20 mouse cellular contexts compared by ENCODE assay signal in the genomic region with DNA sequence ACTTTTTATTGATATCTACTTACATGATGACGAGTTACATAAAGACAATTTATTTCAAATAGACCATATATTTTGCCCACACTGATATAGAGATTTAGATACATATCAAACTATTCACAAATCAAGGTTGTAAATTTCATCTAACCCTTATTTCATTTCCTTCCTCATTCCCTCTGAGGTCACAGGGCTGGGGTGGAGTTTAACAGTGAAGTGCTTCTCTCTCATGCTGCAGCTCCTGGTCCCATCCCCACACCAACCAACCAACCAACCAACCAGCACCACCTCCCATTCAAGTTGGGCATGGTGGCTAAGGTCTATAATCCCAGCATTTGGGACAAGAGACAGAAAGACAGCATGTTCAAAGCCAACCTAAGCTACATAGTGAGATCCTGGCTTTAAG.
A peak's percentile ranks its signal among the peaks of the same experiment; 100 is the strongest.
DNase-seq lines count a peak whose midpoint lies in the region; ATAC-seq and TF ChIP-seq lines count a peak whose summit lies in the region.
"Had no signal": no experiment of that assay in that cellular context is flagged by ENCODE, and none has a peak within 500 bp of the region (broad histone marks: within the 10 kb centered on the region; RNA-seq: fewer than 3 reads in every experiment).

No protein-coding gene starts in this region.

- DNase-seq in heart, adult 2 months, result no peak
- no peak for DNase-seq in kidney, adult 18-20 months
- no peak for DNase-seq in liver, embryonic 11.5 days (ENCODE audit: low spot score)
- no peak for DNase-seq in urinary bladder, adult 18-20 months (ENCODE audit: low spot score in 2 of 2)
- DNase-seq: adrenal gland, postnatal 14 days; cerebellum, adult 11-12 months; cerebellum, adult 9-10 months; cerebellum, postnatal 25 days; gastrocnemius, postnatal 14 days had no signal

- TF ChIP-seq POLR2A in heart, adult 2 months (IDR thresholded peaks at IDR 0.05; ENCODE audit: insufficient read depth, low read depth, low read length), result no peak

- no peaks in the 10 kb centered on the region for H3K27me3 ChIP-seq in heart, embryonic 13.5 days (replicated peaks)
- no peaks in the 10 kb centered on the region for H3K27me3 ChIP-seq in heart, adult 2 months (ENCODE audit: control insufficient read depth, insufficient read depth, low read length)
- no peaks in the 10 kb centered on the region for H3K27me3 ChIP-seq in kidney, embryonic 16.5 days (ENCODE audit: insufficient read depth, low read length)
- H3K27me3 ChIP-seq in liver, embryonic 12.5 days (replicated peaks), result no peaks in the 10 kb centered on the region
- no peaks in the 10 kb centered on the region for H3K27me3 ChIP-seq in liver, embryonic 11.5 days (replicated peaks; ENCODE audit: control insufficient read depth, insufficient read depth, low read length)
- H3K27me3 ChIP-seq: embryonic facial prominence, embryonic 13.5 days; forebrain, embryonic 12.5 days; hindbrain, embryonic 15.5 days; Patski had no signal

- 84% methylated on average over 1 of the region's 1 CpGs for WGBS in heart, embryonic 13.5 days
- WGBS in heart, adult 2 months, result 97% methylated on average over 1 of the region's 1 CpGs
- 68% methylated on average over 1 of the region's 1 CpGs for WGBS in kidney, embryonic 16.5 days
- WGBS in liver, embryonic 12.5 days (ENCODE audit: insufficient replicate concordance), result 81% methylated on average over 1 of the region's 1 CpGs
- 71% methylated on average over 1 of the region's 1 CpGs for WGBS in liver, embryonic 11.5 days

- no peaks in the 10 kb centered on the region for H3K9me3 ChIP-seq in heart, embryonic 13.5 days
- H3K9me3 ChIP-seq in kidney, embryonic 16.5 days (ENCODE audit: low read length), result no peaks in the 10 kb centered on the region
- no peaks in the 10 kb centered on the region for H3K9me3 ChIP-seq in liver, embryonic 12.5 days (replicated peaks)
- no peaks in the 10 kb centered on the region for H3K9me3 ChIP-seq in liver, embryonic 11.5 days (ENCODE audit: control insufficient read depth, low read length)
- H3K9me3 ChIP-seq: embryonic facial prominence, embryonic 13.5 days; forebrain, embryonic 12.5 days; heart, embryonic 10.5 days; hindbrain, embryonic 15.5 days had no signal

- no peak for TF ChIP-seq CTCF in heart, adult 2 months (IDR thresholded peaks at IDR 0.05)

- H3K4me3 ChIP-seq in heart, embryonic 13.5 days, result no peak overlapping the region
- H3K4me3 ChIP-seq in heart, adult 2 months, result no peak overlapping the region
- H3K4me3 ChIP-seq in kidney, embryonic 16.5 days (ENCODE audit: low read length), result no peak overlapping the region
- H3K4me3 ChIP-seq in liver, embryonic 12.5 days, result no peak overlapping the region
- no peak overlapping the region for H3K4me3 ChIP-seq in liver, embryonic 11.5 days (ENCODE audit: low read depth, low read length)
- H3K4me3 ChIP-seq: embryonic facial prominence, embryonic 13.5 days; forebrain, embryonic 12.5 days; heart, embryonic 10.5 days; hindbrain, embryonic 15.5 days had no signal

- H3K4me1 ChIP-seq in heart, embryonic 13.5 days, result peaks cover 75% of the 10 kb centered on the region
- H3K4me1 ChIP-seq in heart, adult 2 months (ENCODE audit: control insufficient read depth, insufficient read depth, low read length), result peaks cover 7% of the 10 kb centered on the region
- peaks cover 39% of the 10 kb centered on the region for H3K4me1 ChIP-seq in kidney, embryonic 16.5 days (ENCODE audit: insufficient read depth, low read length)
- H3K4me1 ChIP-seq in liver, embryonic 12.5 days, result peaks cover 16% of the 10 kb centered on the region
- H3K4me1 ChIP-seq in liver, embryonic 11.5 days (replicated peaks; ENCODE audit: control insufficient read depth, insufficient read depth, low read length), result peaks cover 4% of the 10 kb centered on the region

- intact Hi-C loops in heart, adult 2 months (cut with DNase I), result no loop called here

- no peak for ATAC-seq in heart, embryonic 13.5 days (ENCODE audit: extremely low read depth, insufficient number of reproducible peaks, low FRiP score, low TSS enrichment)
- no peak for ATAC-seq in kidney, embryonic 16.5 days (ENCODE audit: low FRiP score, low TSS enrichment)
- no peak for ATAC-seq in liver, embryonic 12.5 days
- ATAC-seq in liver, embryonic 11.5 days (replicated peaks; ENCODE audit: low FRiP score), result no peak
- 0 out of 2 replicates have a peak, but pooled peaks have one; percentile 58 for ATAC-seq in megakaryocyte progenitor cell, adult 5-6 weeks (replicated peaks; ENCODE audit: poor library complexity)
- ATAC-seq: activated CD4-positive, CD25-positive, alpha-beta regulatory T cell, adult 4 months; forebrain, embryonic 16.5 days; Patski had no signal

- H3K79me2 ChIP-seq in heart, adult 2 months (replicated peaks; ENCODE audit: control insufficient read depth, insufficient read depth, low read length), result peaks cover 1% of the 10 kb centered on the region; the same call in 1 of the 2 replicates

- H3K36me3 ChIP-seq in heart, embryonic 13.5 days, result peaks cover 3% of the 10 kb centered on the region; the same call in 1 of the 2 replicates
- H3K36me3 ChIP-seq in heart, adult 2 months (ENCODE audit: control insufficient read depth, insufficient read depth, low read length), result peaks cover 29% of the 10 kb centered on the region
- no peaks in the 10 kb centered on the region for H3K36me3 ChIP-seq in kidney, embryonic 16.5 days (ENCODE audit: insufficient read depth, low read length)
- no peaks in the 10 kb centered on the region; the same call in 1 of the 2 replicates for H3K36me3 ChIP-seq in liver, embryonic 12.5 days
- no peaks in the 10 kb centered on the region for H3K36me3 ChIP-seq in liver, embryonic 11.5 days (ENCODE audit: control insufficient read depth, insufficient read depth, low read length)
- H3K36me3 ChIP-seq: embryonic facial prominence, embryonic 13.5 days; forebrain, embryonic 12.5 days; heart, embryonic 10.5 days; hindbrain, embryonic 15.5 days had no signal

- no peak overlapping the region for H3K9ac ChIP-seq in heart, embryonic 13.5 days
- no peak overlapping the region for H3K9ac ChIP-seq in heart, adult 2 months (ENCODE audit: low read depth, low read length)
- H3K9ac ChIP-seq in kidney, embryonic 16.5 days (replicated peaks; ENCODE audit: low read length), result no peak overlapping the region
- no peak overlapping the region for H3K9ac ChIP-seq in liver, embryonic 12.5 days
- H3K9ac ChIP-seq in liver, embryonic 11.5 days (ENCODE audit: low read depth, low read length), result no peak overlapping the region
- H3K9ac ChIP-seq: embryonic facial prominence, embryonic 13.5 days; forebrain, embryonic 12.5 days; hindbrain, embryonic 15.5 days had no signal

- no peak for TF ChIP-seq EP300 in heart, adult 2 months (IDR thresholded peaks at IDR 0.05; ENCODE audit: insufficient read depth, low read depth, low read length)

- H3K27ac ChIP-seq in heart, embryonic 13.5 days (replicated peaks), result peak overlapping the region; percentile 93; the same call in 1 of the 2 replicates
- no peak overlapping the region; the same call in 1 of the 2 replicates for H3K27ac ChIP-seq in heart, adult 2 months
- peak overlapping the region; percentile 84 for H3K27ac ChIP-seq in kidney, embryonic 16.5 days (ENCODE audit: low read length)
- H3K27ac ChIP-seq in liver, embryonic 12.5 days, result 0 out of 2 replicates have a peak overlapping the region, but pooled peaks have one; percentile 3
- no peak overlapping the region for H3K27ac ChIP-seq in liver, embryonic 11.5 days (ENCODE audit: low read depth, low read length)
- H3K27ac ChIP-seq: embryonic facial prominence, embryonic 13.5 days had no signal

- no peak overlapping the region for H3K4me2 ChIP-seq in heart, embryonic 13.5 days
- H3K4me2 ChIP-seq in kidney, embryonic 16.5 days (replicated peaks; ENCODE audit: low read depth, low read length), result no peak overlapping the region
- no peak overlapping the region for H3K4me2 ChIP-seq in liver, embryonic 12.5 days
- H3K4me2 ChIP-seq in liver, embryonic 11.5 days, result no peak overlapping the region
- H3K4me2 ChIP-seq: embryonic facial prominence, embryonic 13.5 days; forebrain, embryonic 12.5 days; hindbrain, embryonic 15.5 days had no signal

Comparison
In these comparisons a context has a peak if more than half of its experiments do, and no peak if none do; other contexts are left out.
1. H3K27ac ChIP-seq: peak in heart, embryonic 13.5 days (single experiment), kidney, embryonic 16.5 days (single experiment) and liver, embryonic 12.5 days (single experiment); none in heart, adult 2 months (single experiment) and liver, embryonic 11.5 days (single experiment).